Mouse (Mus musculus): ENCODE measurements at regions not wholly inside any gene's neighbourhood (a gene's known extent, or its start where the extent isn't known, plus 50 kb on each side); places are given as distances from the start of the nearest gene placed in this dataset.

DNA sequence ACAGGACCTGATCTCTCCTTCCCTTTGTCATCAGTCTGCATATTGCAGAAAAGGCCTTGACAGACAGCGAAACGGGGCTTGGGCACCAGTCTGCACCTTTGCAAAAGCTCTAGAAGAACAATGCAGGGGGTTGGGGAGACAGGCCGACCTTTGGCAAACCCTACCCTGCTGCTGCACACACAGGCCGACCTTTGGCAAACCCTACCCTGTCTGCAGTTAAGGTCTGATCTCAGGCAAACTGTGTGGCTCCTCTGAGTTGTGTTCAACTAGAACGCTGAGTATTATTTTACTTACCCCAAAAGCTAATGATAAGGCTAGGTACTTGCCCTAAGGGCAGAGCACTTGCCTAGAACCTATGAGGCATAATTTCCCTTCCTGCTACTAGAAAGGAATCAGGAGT, 423.4 kb upstream of the Zfp703 start:
- TF ChIP-seq POLR2A (IDR thresholded peaks at IDR 0.05; ENCODE audit: insufficient read depth, low read length), result no peak
- no peaks in the 10 kb centered on the region for H3K9me3 ChIP-seq (replicated peaks; ENCODE audit: control insufficient read depth, insufficient read depth, low read length, poor library complexity, severe bottlenecking)
- H3K4me3 ChIP-seq (ENCODE audit: low read depth, low read length), result no peak overlapping the region
- H3K27ac ChIP-seq (ENCODE audit: insufficient read depth, low read length), result no peak overlapping the region
- H3K36me3 ChIP-seq (ENCODE audit: control insufficient read depth, insufficient read depth, low read length, poor library complexity, severe bottlenecking), result no peaks in the 10 kb centered on the region
- no peaks in the 10 kb centered on the region for H3K4me1 ChIP-seq (ENCODE audit: control insufficient read depth, insufficient read depth, low read length)
- no peak overlapping the region for H3K9ac ChIP-seq (ENCODE audit: low read depth, poor library complexity, severe bottlenecking)
- no peaks in the 10 kb centered on the region for H3K27me3 ChIP-seq (ENCODE audit: control insufficient read depth, insufficient read depth, low read length, poor library complexity, severe bottlenecking)

GRCm38 (mm10) chr8:26559196-26559595, 417.9 kb upstream of the Zfp703 start:
- no peaks in the 10 kb centered on the region for H3K4me1 ChIP-seq (ENCODE audit: control insufficient read depth, insufficient read depth, low read length)
- no peak overlapping the region for H3K4me3 ChIP-seq (ENCODE audit: low read depth, low read length)

GRCm38 (mm10) chr8:26563151-26563550, 414.0 kb upstream of the Zfp703 start:
- TF ChIP-seq POLR2A (IDR thresholded peaks at IDR 0.05; ENCODE audit: insufficient read depth, low read length), result no peak
- 0 out of 2 replicates have a peak, but pooled peaks cover 2% of the 10 kb centered on the region for H3K27me3 ChIP-seq (ENCODE audit: control insufficient read depth, insufficient read depth, low read length, poor library complexity, severe bottlenecking)
- H3K9me3 ChIP-seq (replicated peaks; ENCODE audit: control insufficient read depth, insufficient read depth, low read length, poor library complexity, severe bottlenecking), result no peaks in the 10 kb centered on the region
- no peaks in the 10 kb centered on the region for H3K4me1 ChIP-seq (ENCODE audit: control insufficient read depth, insufficient read depth, low read length)
- H3K4me3 ChIP-seq (ENCODE audit: low read depth, low read length), result no peak overlapping the region
- H3K9ac ChIP-seq (ENCODE audit: low read depth, poor library complexity, severe bottlenecking), result no peak overlapping the region
- no peaks in the 10 kb centered on the region for H3K36me3 ChIP-seq (ENCODE audit: control insufficient read depth, insufficient read depth, low read length, poor library complexity, severe bottlenecking)
- no peak overlapping the region for H3K27ac ChIP-seq (ENCODE audit: insufficient read depth, low read length)

More at GRCm38 (mm10) chr8:26559196-26559595, 417.9 kb upstream of the Zfp703 start:
- no peak overlapping the region for H3K9ac ChIP-seq (ENCODE audit: low read depth, poor library complexity, severe bottlenecking)
- no peaks in the 10 kb centered on the region for H3K27me3 ChIP-seq (ENCODE audit: control insufficient read depth, insufficient read depth, low read length, poor library complexity, severe bottlenecking)
- H3K27ac ChIP-seq (ENCODE audit: insufficient read depth, low read length), result no peak overlapping the region
- TF ChIP-seq POLR2A (IDR thresholded peaks at IDR 0.05; ENCODE audit: insufficient read depth, low read length), result no peak
- TF ChIP-seq CTCF (IDR thresholded peaks at IDR 0.05; ENCODE audit: low read depth, low read length), result no peak
- no peak for TF ChIP-seq EP300 (IDR thresholded peaks at IDR 0.05; ENCODE audit: insufficient read depth, low read depth, low read length)
- no peaks in the 10 kb centered on the region for H3K36me3 ChIP-seq (ENCODE audit: control insufficient read depth, insufficient read depth, low read length, poor library complexity, severe bottlenecking)
- no peaks in the 10 kb centered on the region for H3K9me3 ChIP-seq (replicated peaks; ENCODE audit: control insufficient read depth, insufficient read depth, low read length, poor library complexity, severe bottlenecking)

- no peak overlapping the region for H3K9ac ChIP-seq (ENCODE audit: low read depth, poor library complexity, severe bottlenecking)
- H3K4me1 ChIP-seq (ENCODE audit: control insufficient read depth, insufficient read depth, low read length), result no peaks in the 10 kb centered on the region
- TF ChIP-seq EP300 (IDR thresholded peaks at IDR 0.05; ENCODE audit: insufficient read depth, low read depth, low read length), result no peak
- TF ChIP-seq POLR2A (IDR thresholded peaks at IDR 0.05; ENCODE audit: insufficient read depth, low read length), result no peak
- TF ChIP-seq CTCF (IDR thresholded peaks at IDR 0.05; ENCODE audit: low read depth, low read length), result no peak
- H3K9me3 ChIP-seq (replicated peaks; ENCODE audit: control insufficient read depth, insufficient read depth, low read length, poor library complexity, severe bottlenecking), result no peaks in the 10 kb centered on the region
- H3K4me3 ChIP-seq (ENCODE audit: low read depth, low read length), result no peak overlapping the region
- no peaks in the 10 kb centered on the region for H3K36me3 ChIP-seq (ENCODE audit: control insufficient read depth, insufficient read depth, low read length, poor library complexity, severe bottlenecking)
- no peak overlapping the region for H3K27ac ChIP-seq (ENCODE audit: insufficient read depth, low read length)
- 0 out of 2 replicates have a peak, but pooled peaks cover 2% of the 10 kb centered on the region for H3K27me3 ChIP-seq (ENCODE audit: control insufficient read depth, insufficient read depth, low read length, poor library complexity, severe bottlenecking)
Observed at GRCm38 (mm10) chr8:26564254-26564653, 412.9 kb upstream of the Zfp703 start.

GRCm38 (mm10) chr8:26568423-26569060, 408.6 kb upstream of the Zfp703 start:
- Histone ChIP-seq H3K36me3 (ENCODE audit: control insufficient read depth, insufficient read depth, low read length, poor library complexity, severe bottlenecking) (no peaks in the 10 kb centered on the region), H3K9ac (ENCODE audit: low read depth, poor library complexity, severe bottlenecking) (no peak overlapping the region), H3K27me3 (ENCODE audit: control insufficient read depth, insufficient read depth, low read length, poor library complexity, severe bottlenecking) (0 out of 2 replicates have a peak, but pooled peaks cover 2% of the 10 kb centered on the region), H3K27ac (ENCODE audit: insufficient read depth, low read length) (no peak overlapping the region), H3K4me3 (ENCODE audit: low read depth, low read length) (no peak overlapping the region), H3K4me1 (ENCODE audit: control insufficient read depth, insufficient read depth, low read length) (no peaks in the 10 kb centered on the region), H3K9me3 (replicated peaks; ENCODE audit: control insufficient read depth, insufficient read depth, low read length, poor library complexity, severe bottlenecking) (no peaks in the 10 kb centered on the region)
- TF ChIP-seq POLR2A (IDR thresholded peaks at IDR 0.05; ENCODE audit: insufficient read depth, low read length), result no peak

DNA sequence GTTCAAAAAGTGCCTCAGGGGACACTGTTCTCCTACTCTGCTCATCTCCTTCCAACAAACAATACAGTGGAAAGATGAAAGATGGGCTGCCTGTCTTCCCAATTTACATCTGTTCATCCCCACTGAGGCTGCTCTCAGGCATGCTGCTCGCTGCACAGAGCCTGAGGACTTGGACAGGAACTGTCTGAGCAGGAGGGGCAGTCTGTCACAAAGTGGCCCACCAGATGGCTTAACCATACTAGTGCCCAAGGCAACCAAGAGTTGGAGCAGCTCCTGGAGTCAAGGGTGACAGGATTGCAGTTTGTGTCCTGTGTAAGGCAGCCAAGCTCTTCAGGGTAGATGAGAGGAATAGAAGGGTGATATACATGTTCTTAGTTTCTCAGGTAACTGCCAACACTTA, 388.3 kb upstream of the Zfp703 start:
- TF ChIP-seq CTCF (IDR thresholded peaks at IDR 0.05; ENCODE audit: low read depth, low read length) (no peak), POLR2A (IDR thresholded peaks at IDR 0.05; ENCODE audit: insufficient read depth, low read length) (no peak), EP300 (IDR thresholded peaks at IDR 0.05; ENCODE audit: insufficient read depth, low read depth, low read length) (no peak)
- Histone ChIP-seq H3K9me3 (replicated peaks; ENCODE audit: control insufficient read depth, insufficient read depth, low read length, poor library complexity, severe bottlenecking) (peaks cover 9% of the 10 kb centered on the region), H3K27me3 (ENCODE audit: control insufficient read depth, insufficient read depth, low read length, poor library complexity, severe bottlenecking) (no peaks in the 10 kb centered on the region), H3K36me3 (ENCODE audit: control insufficient read depth, insufficient read depth, low read length, poor library complexity, severe bottlenecking) (no peaks in the 10 kb centered on the region), H3K27ac (ENCODE audit: insufficient read depth, low read length) (no peak overlapping the region), H3K4me3 (ENCODE audit: low read depth, low read length) (no peak overlapping the region), H3K9ac (ENCODE audit: low read depth, poor library complexity, severe bottlenecking) (no peak overlapping the region), H3K4me1 (ENCODE audit: control insufficient read depth, insufficient read depth, low read length) (no peaks in the 10 kb centered on the region)
